Mouse (Mus musculus): ENCODE measurements around the gene Utrn.

Utrn gene

GRCm38 (mm10) chr10:12593071-12593470, 276.1 kb downstream of the Utrn start:
- DNase-seq (ENCODE audit: low spot score in 2 of 2), result no peak

- DNase-seq (ENCODE audit: low spot score in 2 of 2), result no peak
These were observed 277.2 kb downstream of the Utrn start for GRCm38 (mm10) chr10:12591946-12592345.

- DNase-seq (ENCODE audit: low spot score in 2 of 2), result no peak
These were observed 281.1 kb downstream of the Utrn start for GRCm38 (mm10) chr10:12588051-12588450.

GRCm38 (mm10) chr10:12587318-12587717, 281.8 kb downstream of the Utrn start:
- DNase-seq (ENCODE audit: low spot score in 2 of 2), result no peak

GRCm38 (mm10) chr10:12586825-12587224, 282.3 kb downstream of the Utrn start:
- DNase-seq (ENCODE audit: low spot score in 2 of 2), result no peak

- no peak for DNase-seq (ENCODE audit: low spot score in 2 of 2)
These were observed 283.0 kb downstream of the Utrn start for GRCm38 (mm10) chr10:12586200-12586599.

GRCm38 (mm10) chr10:12583473-12583872, 285.7 kb downstream of the Utrn start:
- DNase-seq (ENCODE audit: low spot score in 2 of 2), result no peak

- DNase-seq (ENCODE audit: low spot score in 2 of 2), result no peak
These were observed 290.1 kb downstream of the Utrn start for GRCm38 (mm10) chr10:12579048-12579447.

GRCm38 (mm10) chr10:12575849-12576435, 293.2 kb downstream of the Utrn start:
- no peak for DNase-seq (ENCODE audit: low spot score in 2 of 2)

- DNase-seq (ENCODE audit: low spot score in 2 of 2), result no peak
These were observed 294.4 kb downstream of the Utrn start for GRCm38 (mm10) chr10:12574760-12575159.

GRCm38 (mm10) chr10:12573601-12574000, 295.6 kb downstream of the Utrn start:
- no peak for DNase-seq (ENCODE audit: low spot score in 2 of 2)

- no peak for DNase-seq (ENCODE audit: low spot score in 2 of 2)
These were observed 296.4 kb downstream of the Utrn start for GRCm38 (mm10) chr10:12572759-12573158.

- DNase-seq (ENCODE audit: low spot score in 2 of 2), result no peak
These were observed 304.7 kb downstream of the Utrn start for GRCm38 (mm10) chr10:12564425-12564824.

GRCm38 (mm10) chr10:12558810-12559209, 310.4 kb downstream of the Utrn start:
- no peak for DNase-seq (ENCODE audit: low spot score in 2 of 2)

GRCm38 (mm10) chr10:12554090-12554718, 315.0 kb downstream of the Utrn start:
- DNase-seq (ENCODE audit: low spot score in 2 of 2), result no peak

GRCm38 (mm10) chr10:12552890-12553278, 316.3 kb downstream of the Utrn start:
- no peak for DNase-seq (ENCODE audit: low spot score in 2 of 2)

GRCm38 (mm10) chr10:12552196-12552889, 316.8 kb downstream of the Utrn start:
- DNase-seq (ENCODE audit: low spot score in 2 of 2), result no peak

GRCm38 (mm10) chr10:12551735-12552134, 317.4 kb downstream of the Utrn start:
- DNase-seq (ENCODE audit: low spot score in 2 of 2), result no peak

- no peak for DNase-seq (ENCODE audit: low spot score in 2 of 2)
These were observed 319.1 kb downstream of the Utrn start for GRCm38 (mm10) chr10:12549945-12550540.

- DNase-seq (ENCODE audit: low spot score in 2 of 2), result no peak
These were observed 319.9 kb downstream of the Utrn start for GRCm38 (mm10) chr10:12549261-12549660.

GRCm38 (mm10) chr10:12548616-12549084, 320.5 kb downstream of the Utrn start:
- DNase-seq (ENCODE audit: low spot score in 2 of 2), result no peak

GRCm38 (mm10) chr10:12547037-12547625, 322.0 kb downstream of the Utrn start:
- DNase-seq (ENCODE audit: low spot score in 2 of 2), result no peak

All from frontal cortex, postnatal 25 days (tissue).